8 mouse cellular contexts compared by ENCODE assay signal in the genomic region with DNA sequence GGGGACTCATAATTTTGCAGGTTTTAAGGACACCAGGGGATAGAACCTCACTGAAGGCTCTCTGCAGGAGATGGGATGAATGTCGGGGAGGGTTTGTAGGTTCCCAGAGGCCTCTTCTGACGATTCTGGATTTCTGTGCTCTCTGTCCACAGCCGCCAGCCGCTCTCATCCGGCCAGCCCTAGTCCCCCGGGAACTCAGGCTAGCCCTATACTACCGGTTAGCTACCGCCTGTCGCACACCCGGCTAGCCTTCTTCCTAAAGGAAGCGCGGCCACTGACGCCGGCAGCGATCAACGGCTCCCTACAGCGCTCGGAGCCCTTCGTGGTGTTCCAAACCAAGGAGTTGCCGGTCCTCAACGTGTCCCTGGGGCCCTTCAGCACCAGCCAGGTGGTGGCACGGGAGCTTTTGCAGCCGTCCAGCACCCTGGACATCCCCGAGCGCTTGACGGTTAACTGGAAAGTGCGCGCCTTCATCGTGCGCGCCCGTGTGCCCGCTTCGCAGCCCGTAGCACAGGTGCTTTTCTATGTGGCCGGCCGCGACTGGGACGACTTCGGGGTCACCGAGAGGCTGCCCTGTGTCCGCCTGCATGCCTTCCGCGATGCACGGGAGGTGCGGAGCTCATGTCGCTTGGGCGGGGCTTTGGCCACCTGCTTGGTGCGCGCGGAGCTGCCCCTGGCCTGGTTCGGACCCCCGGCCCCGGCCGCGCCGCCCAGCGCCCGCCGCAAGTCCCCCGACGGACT. TPM values are rescaled to one million over a fixed set of nuclear protein-coding genes. Genes with fewer than 3 reads are reported as not detected.
DNase-seq lines count a peak whose midpoint lies in the region; ATAC-seq lines count a peak whose summit lies in the region.

No protein-coding gene starts in this region.

- no peak overlapping the region for H3K27ac ChIP-seq in liver, embryonic 11.5 days (ENCODE audit: low read depth, low read length)
- H3K27ac ChIP-seq in forebrain, embryonic 11.5 days (ENCODE audit: low read depth, low read length), result no peak overlapping the region
- H3K27ac ChIP-seq in limb, embryonic 10.5 days, result no peak overlapping the region

- H3K4me2 ChIP-seq in liver, embryonic 11.5 days, result peak overlapping the region; percentile 57
- peak overlapping the region; percentile 69 for H3K4me2 ChIP-seq in forebrain, embryonic 11.5 days (ENCODE audit: low read depth, low read length, severe bottlenecking)

- no peak overlapping the region for H3K9ac ChIP-seq in liver, embryonic 11.5 days (ENCODE audit: low read depth, low read length)
- H3K9ac ChIP-seq in forebrain, embryonic 11.5 days (ENCODE audit: low read length), result peak overlapping the region; percentile 37

- no peak for ATAC-seq in liver, embryonic 11.5 days (replicated peaks; ENCODE audit: low FRiP score)
- no peak for ATAC-seq in forebrain, embryonic 11.5 days (replicated peaks; ENCODE audit: low FRiP score)

- H3K9me3 ChIP-seq in liver, embryonic 11.5 days (ENCODE audit: control insufficient read depth, low read length), result no peaks in the 10 kb centered on the region
- H3K9me3 ChIP-seq in forebrain, embryonic 11.5 days (ENCODE audit: control insufficient read depth, low read length), result no peaks in the 10 kb centered on the region
- H3K9me3 ChIP-seq in limb, embryonic 10.5 days (replicated peaks), result no peaks in the 10 kb centered on the region

- H3K4me1 ChIP-seq in liver, embryonic 11.5 days (replicated peaks; ENCODE audit: control insufficient read depth, insufficient read depth, low read length), result no peaks in the 10 kb centered on the region
- H3K4me1 ChIP-seq in forebrain, embryonic 11.5 days (replicated peaks; ENCODE audit: control insufficient read depth, insufficient read depth, low read length), result peaks cover 2% of the 10 kb centered on the region; the same call in 1 of the 2 replicates
- peaks cover 12% of the 10 kb centered on the region for H3K4me1 ChIP-seq in limb, embryonic 10.5 days

- no peaks in the 10 kb centered on the region for H3K36me3 ChIP-seq in liver, embryonic 11.5 days (ENCODE audit: control insufficient read depth, insufficient read depth, low read length)
- H3K36me3 ChIP-seq in forebrain, embryonic 11.5 days (ENCODE audit: control insufficient read depth, insufficient read depth, low read length), result no peaks in the 10 kb centered on the region
- H3K36me3 ChIP-seq in limb, embryonic 10.5 days, result no peaks in the 10 kb centered on the region

- peaks cover 41% of the 10 kb centered on the region for H3K27me3 ChIP-seq in liver, embryonic 11.5 days (replicated peaks; ENCODE audit: control insufficient read depth, insufficient read depth, low read length)
- peaks cover 34% of the 10 kb centered on the region for H3K27me3 ChIP-seq in forebrain, embryonic 11.5 days (ENCODE audit: control insufficient read depth, insufficient read depth, low read length)
- H3K27me3 ChIP-seq in limb, embryonic 10.5 days (ENCODE audit: low read depth, poor library complexity, severe bottlenecking), result peaks cover 96% of the 10 kb centered on the region

- peak overlapping the region; percentile 35 for H3K4me3 ChIP-seq in liver, embryonic 11.5 days (ENCODE audit: low read depth, low read length)
- H3K4me3 ChIP-seq in forebrain, embryonic 11.5 days (ENCODE audit: low read depth, low read length), result peak overlapping the region; percentile 34
- H3K4me3 ChIP-seq in limb, embryonic 10.5 days, result peak overlapping the region; percentile 47

- DNase-seq in liver, embryonic 11.5 days (ENCODE audit: low spot score), result no peak
- no peak for DNase-seq in liver
- DNase-seq in forebrain, embryonic 11.5 days (ENCODE audit: low spot score), result peak; percentile 57
- DNase-seq in limb, embryonic 10.5 days (ENCODE audit: low spot score), result peak; percentile 45
- peak; percentile 43 for DNase-seq in retina, embryonic 14.5 days (ENCODE audit: low spot score)
- DNase-seq in thymus, postnatal 4 days, result no peak
- no peak for DNase-seq in adrenal gland, postnatal 4 days (ENCODE audit: low spot score in 2 of 2)
- no peak for DNase-seq in Muller cell, postnatal 12 days (ENCODE audit: inconsistent ontology term)

- 4% methylated on average over 62 of the region's 62 CpGs for WGBS in liver, embryonic 11.5 days
- WGBS in forebrain, embryonic 11.5 days, result 1% methylated on average over 57 of the region's 62 CpGs
- 3% methylated on average over 62 of the region's 62 CpGs for WGBS in limb, embryonic 10.5 days

RNA-seq across cellular contexts. Expression of a gene that starts 45.6 kb away (rescaled TPM):
- 0.25 and 0.27 TPM in 2 replicates for polyA plus RNA-seq in liver, embryonic 11.5 days (2014; fragmentation: Nextera tagmentation; extraction: Ambion mirVana)
- 0.55 and 0.84 TPM in 2 replicates for polyA plus RNA-seq in forebrain, embryonic 11.5 days (2014; fragmentation: Nextera tagmentation; extraction: Ambion mirVana)
- 0.50 and 0.55 TPM in 2 replicates for polyA plus RNA-seq in limb, embryonic 10.5 days (2016; fragmentation: Nextera tagmentation; extraction: Ambion mirVana)
- 1 to 10 TPM; 1.2 to 2.3 TPM for total RNA-seq in adrenal gland, postnatal 4 days (2021)

Comparison
In these comparisons a context has a peak if more than half of its experiments do, and no peak if none do; other contexts are left out.
1. DNase-seq: peak in forebrain, embryonic 11.5 days (single experiment), limb, embryonic 10.5 days (single experiment) and retina, embryonic 14.5 days (single experiment); none in liver, embryonic 11.5 days (single experiment), liver (single experiment), thymus, postnatal 4 days (single experiment), adrenal gland, postnatal 4 days (0 of 2) and Muller cell, postnatal 12 days (single experiment).
2. Peak in every context shown above with its lines, with median percentiles within 50 percentile points of each other: H3K4me3 ChIP-seq.